Mouse (Mus musculus) cerebellum, adult 2 months (tissue): ENCODE measurements around the gene St6galnac6.

Source experiments
- CTCF ChIP-seq: fragments of 200-500 bp; IDR thresholded peaks from 2 replicates; pipeline ENCODE4 v1.5.1; 2011; ENCODE audit warnings: low read depth, mild to moderate bottlenecking, control low read depth, low read length, moderate library complexity, borderline replicate concordance; ENCODE audit not compliant: insufficient read depth
- POLR2A ChIP-seq: fragments of 200-500 bp; IDR thresholded peaks from 2 replicates; pipeline ENCODE4 v1.6.1; 2011; ENCODE audit warnings: low read length, control low read depth, borderline replicate concordance; ENCODE audit not compliant: insufficient read depth

DNA sequence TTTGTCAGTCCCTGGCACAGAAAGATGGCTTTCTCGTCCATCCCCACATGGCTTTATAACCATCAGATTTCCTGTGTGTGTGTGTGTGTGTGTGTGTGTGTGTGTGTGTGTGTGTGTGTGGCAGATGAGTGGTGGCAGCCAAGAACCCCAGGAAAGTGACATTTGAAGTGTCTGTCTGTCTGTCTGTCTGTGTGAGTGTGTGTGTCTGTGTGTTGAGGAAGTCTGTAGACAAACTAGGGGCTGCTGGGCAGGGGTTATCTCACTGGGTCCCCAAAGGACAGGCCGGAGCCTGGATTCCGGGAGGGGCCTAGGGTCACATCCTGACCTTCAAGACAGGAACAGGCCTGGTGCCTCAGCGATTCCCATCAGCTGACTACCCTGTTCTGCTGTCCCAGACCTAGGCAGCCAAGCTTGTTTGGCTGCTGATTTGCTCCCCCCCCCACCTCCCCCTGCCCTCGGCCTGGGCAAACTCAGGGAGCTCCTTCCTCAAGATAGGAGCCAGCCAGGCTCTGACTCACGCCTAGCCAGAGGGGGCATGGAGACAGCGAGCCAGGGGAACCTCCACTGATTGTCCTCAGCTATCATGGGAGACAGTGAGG is 62.1 kb downstream of the St6galnac6 start:
- TF ChIP-seq CTCF (no peak), POLR2A (no peak)
